Mouse (Mus musculus): Measurements from ENCODE around the gene Nceh1. TPM values are rescaled to one million over a fixed set of nuclear protein-coding genes. Genes with fewer than 3 reads are reported as not detected.
A peak's percentile ranks its signal among the peaks of the same experiment; 100 is the strongest.

Nceh1 gene
- polyA plus RNA-seq, 1 experiment from 2014 or later, result 4.9 TPM

DNA sequence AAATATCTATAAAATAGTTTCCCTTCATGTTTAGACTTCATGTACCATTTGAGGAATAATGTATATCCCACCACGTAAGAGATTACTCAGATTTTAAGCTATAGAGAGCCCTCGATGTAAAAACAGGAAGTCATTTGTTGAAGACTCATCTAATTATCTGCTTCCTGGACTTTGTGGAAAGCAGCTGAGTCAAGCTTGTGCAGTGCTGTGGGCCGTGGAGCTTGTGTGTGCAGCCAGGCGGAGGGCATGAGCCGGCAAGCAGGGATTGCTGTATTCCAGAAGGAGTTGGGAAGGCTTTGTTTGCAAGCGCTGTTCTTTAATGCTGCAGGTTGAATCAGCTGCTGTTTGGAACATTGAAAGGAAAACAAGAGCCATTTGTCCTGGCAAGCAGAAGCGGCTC is 27.5 kb downstream of the Nceh1 start:
- DNase-seq (ENCODE audit: low spot score), result peak; percentile 11
- no peaks in the 10 kb centered on the region for H3K9me3 ChIP-seq (replicated peaks; ENCODE audit: control insufficient read depth, low read length)
- H3K36me3 ChIP-seq (ENCODE audit: control insufficient read depth, insufficient read depth, low read length), result no peaks in the 10 kb centered on the region
- no peak overlapping the region for H3K27ac ChIP-seq (ENCODE audit: low read depth, low read length)
- H3K4me1 ChIP-seq (ENCODE audit: control insufficient read depth, insufficient read depth, low read length), result no peaks in the 10 kb centered on the region
- no peak overlapping the region for H3K9ac ChIP-seq (ENCODE audit: low read length)
- H3K27me3 ChIP-seq (replicated peaks; ENCODE audit: control insufficient read depth, insufficient read depth, low read length), result no peaks in the 10 kb centered on the region
- no peak overlapping the region for H3K4me3 ChIP-seq (ENCODE audit: low read depth, low read length)
- no peak overlapping the region for H3K4me2 ChIP-seq (ENCODE audit: low read length)
- no peak for ATAC-seq
- 37% methylated on average over 7 of the region's 7 CpGs for WGBS

DNA sequence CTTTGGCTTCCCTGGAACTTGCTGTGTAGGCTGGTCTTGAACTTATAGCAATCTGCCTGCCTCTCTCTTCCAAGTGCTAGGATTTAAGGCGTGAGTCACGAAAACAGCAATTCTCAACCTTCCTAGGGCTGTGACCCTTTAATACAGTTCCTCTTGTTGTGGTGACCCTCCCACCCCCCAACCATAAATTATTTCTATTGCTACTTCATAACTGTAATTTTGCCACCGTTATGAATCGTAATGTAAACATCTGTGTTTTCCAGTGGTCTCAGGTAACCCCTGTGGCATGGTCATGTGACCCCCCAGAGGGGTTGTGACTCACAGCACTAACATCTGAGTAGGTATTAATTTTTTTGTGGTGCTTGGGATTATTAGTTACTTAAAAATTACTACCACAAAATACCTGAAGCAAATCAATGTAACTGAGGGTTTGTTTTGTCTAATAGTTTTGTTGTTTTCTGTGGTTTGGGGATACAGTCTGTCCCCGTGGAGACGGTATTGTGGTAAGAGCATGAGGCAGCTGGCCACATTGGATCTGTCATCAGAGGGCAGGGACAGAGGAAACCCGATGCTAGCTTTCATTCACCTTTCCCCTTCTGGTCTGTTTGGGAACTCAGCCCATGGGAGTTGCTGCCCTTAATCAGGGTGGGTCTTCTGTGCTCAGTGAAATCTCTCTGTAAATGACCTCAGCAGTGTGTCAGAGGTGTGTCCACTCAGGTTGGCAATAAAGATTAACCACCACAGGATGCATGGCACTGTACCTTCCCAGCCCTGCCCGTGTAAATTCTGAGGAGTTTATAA is 31.5 kb downstream of the Nceh1 start:
- Histone ChIP-seq H3K9me3 (replicated peaks; ENCODE audit: control insufficient read depth, low read length) (no peaks in the 10 kb centered on the region), H3K4me3 (ENCODE audit: low read depth, low read length) (no peak overlapping the region), H3K4me2 (ENCODE audit: low read length) (no peak overlapping the region), H3K4me1 (ENCODE audit: control insufficient read depth, insufficient read depth, low read length) (no peaks in the 10 kb centered on the region), H3K27me3 (replicated peaks; ENCODE audit: control insufficient read depth, insufficient read depth, low read length) (no peaks in the 10 kb centered on the region), H3K36me3 (ENCODE audit: control insufficient read depth, insufficient read depth, low read length) (no peaks in the 10 kb centered on the region), H3K27ac (ENCODE audit: low read depth, low read length) (no peak overlapping the region), H3K9ac (ENCODE audit: low read length) (no peak overlapping the region)
- DNase-seq (ENCODE audit: low spot score), result no peak
- ATAC-seq, result no peak
- WGBS, result 93% methylated on average over 8 of the region's 8 CpGs

DNA sequence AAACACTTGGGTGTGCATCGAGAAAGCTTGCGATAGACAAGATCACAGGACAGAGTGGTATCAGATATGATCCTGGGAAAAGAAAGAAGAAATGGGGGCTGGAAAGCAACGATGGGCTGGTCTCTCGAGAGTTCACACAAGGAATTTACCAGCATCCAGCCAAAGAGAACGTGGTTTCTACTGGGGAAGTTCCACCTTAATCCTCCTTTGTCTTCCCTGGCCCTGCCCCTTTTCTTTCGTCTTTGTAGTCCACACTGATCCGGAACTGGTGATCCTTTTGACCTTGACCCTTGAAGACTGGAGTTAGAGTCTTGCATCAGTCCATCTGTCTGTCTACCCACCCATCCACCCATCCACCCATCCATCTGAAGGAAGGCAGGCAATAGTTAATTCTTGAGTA is 34.6 kb downstream of the Nceh1 start:
- Histone ChIP-seq H3K27me3 (replicated peaks; ENCODE audit: control insufficient read depth, insufficient read depth, low read length) (no peaks in the 10 kb centered on the region), H3K36me3 (ENCODE audit: control insufficient read depth, insufficient read depth, low read length) (no peaks in the 10 kb centered on the region), H3K9ac (ENCODE audit: low read length) (no peak overlapping the region), H3K27ac (ENCODE audit: low read depth, low read length) (no peak overlapping the region), H3K4me2 (ENCODE audit: low read length) (no peak overlapping the region), H3K4me1 (ENCODE audit: control insufficient read depth, insufficient read depth, low read length) (no peaks in the 10 kb centered on the region), H3K4me3 (ENCODE audit: low read depth, low read length) (no peak overlapping the region), H3K9me3 (replicated peaks; ENCODE audit: control insufficient read depth, low read length) (no peaks in the 10 kb centered on the region)
- ATAC-seq, result no peak
- 82% methylated on average over 7 of the region's 7 CpGs for WGBS
- no peak for DNase-seq (ENCODE audit: low spot score)

DNA sequence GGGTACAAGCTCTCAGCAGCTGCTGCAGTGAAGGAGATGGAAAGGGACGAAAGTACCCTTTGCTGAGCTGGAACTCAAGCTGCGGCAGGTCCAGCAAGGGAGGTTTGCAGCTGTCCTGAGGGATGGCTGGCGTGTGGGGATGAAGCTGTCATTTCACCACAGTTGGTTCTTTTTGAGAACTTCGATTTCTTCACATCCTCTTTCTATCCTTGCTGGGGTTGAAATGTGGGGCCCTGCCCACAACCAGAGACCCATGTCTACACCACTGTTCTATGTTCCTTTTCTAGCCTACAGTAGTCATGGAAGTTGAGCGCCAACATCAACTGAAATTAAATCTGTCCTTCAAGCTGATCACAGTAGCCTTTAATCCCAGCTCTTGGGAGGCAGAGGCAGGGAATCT is 35.8 kb downstream of the Nceh1 start:
- Histone ChIP-seq H3K27ac (ENCODE audit: low read depth, low read length) (no peak overlapping the region), H3K27me3 (replicated peaks; ENCODE audit: control insufficient read depth, insufficient read depth, low read length) (no peaks in the 10 kb centered on the region), H3K9me3 (replicated peaks; ENCODE audit: control insufficient read depth, low read length) (no peaks in the 10 kb centered on the region), H3K36me3 (ENCODE audit: control insufficient read depth, insufficient read depth, low read length) (no peaks in the 10 kb centered on the region), H3K4me3 (ENCODE audit: low read depth, low read length) (no peak overlapping the region), H3K4me2 (ENCODE audit: low read length) (no peak overlapping the region), H3K9ac (ENCODE audit: low read length) (no peak overlapping the region), H3K4me1 (ENCODE audit: control insufficient read depth, insufficient read depth, low read length) (no peaks in the 10 kb centered on the region)
- DNase-seq (ENCODE audit: low spot score), result no peak
- WGBS, result 89% methylated on average over 5 of the region's 5 CpGs
- ATAC-seq, result no peak

DNA sequence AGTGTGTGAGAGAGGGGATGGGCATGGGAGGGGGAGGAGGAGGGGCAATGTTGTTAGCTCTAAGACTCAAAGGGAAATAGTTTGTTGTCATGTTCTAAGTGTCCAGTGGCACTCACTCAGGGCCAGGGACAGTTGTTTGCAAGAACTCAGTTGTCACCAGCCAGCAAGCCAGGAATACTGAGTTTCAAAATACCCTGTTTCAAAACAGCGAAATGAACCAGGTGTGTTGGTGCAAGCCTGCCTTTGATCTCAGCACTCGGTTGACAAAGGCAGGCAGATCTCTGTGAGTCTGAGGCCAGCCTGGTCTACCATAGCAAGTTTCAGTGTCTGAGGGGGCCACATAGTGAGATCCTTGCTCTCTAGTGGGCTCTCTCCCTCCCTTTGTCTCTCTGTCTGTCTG is 39.3 kb downstream of the Nceh1 start:
- 72% methylated on average over 2 of the region's 2 CpGs for WGBS
- DNase-seq (ENCODE audit: low spot score) (no peak), ATAC-seq (no peak)
- H3K9ac ChIP-seq (ENCODE audit: low read length), result no peak overlapping the region
- H3K27ac ChIP-seq (ENCODE audit: low read depth, low read length), result no peak overlapping the region
- no peaks in the 10 kb centered on the region for H3K36me3 ChIP-seq (ENCODE audit: control insufficient read depth, insufficient read depth, low read length)
- H3K9me3 ChIP-seq (replicated peaks; ENCODE audit: control insufficient read depth, low read length), result no peaks in the 10 kb centered on the region
- H3K4me3 ChIP-seq (ENCODE audit: low read depth, low read length), result no peak overlapping the region
- H3K4me1 ChIP-seq (ENCODE audit: control insufficient read depth, insufficient read depth, low read length), result no peaks in the 10 kb centered on the region
- H3K27me3 ChIP-seq (replicated peaks; ENCODE audit: control insufficient read depth, insufficient read depth, low read length), result no peaks in the 10 kb centered on the region
- H3K4me2 ChIP-seq (ENCODE audit: low read length), result no peak overlapping the region

DNA sequence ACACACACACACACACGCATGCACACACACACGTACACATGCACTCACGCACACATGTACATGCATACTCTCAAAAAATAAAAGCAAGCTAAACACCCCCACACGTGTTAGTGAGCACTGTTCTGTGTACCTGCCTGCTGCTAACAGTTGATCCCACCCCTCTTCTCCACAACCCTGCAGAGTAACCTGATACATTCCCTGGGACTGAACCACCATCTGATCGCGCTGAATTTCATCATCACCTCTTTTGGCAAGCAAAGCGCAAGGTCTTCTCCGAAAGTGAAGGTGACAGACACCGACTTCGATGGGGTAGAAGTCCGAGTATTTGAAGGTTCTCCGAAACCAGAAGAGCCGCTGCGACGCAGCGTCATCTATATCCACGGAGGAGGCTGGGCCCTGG is 39.7 kb downstream of the Nceh1 start:
- Histone ChIP-seq H3K9ac (ENCODE audit: low read length) (no peak overlapping the region), H3K36me3 (ENCODE audit: control insufficient read depth, insufficient read depth, low read length) (no peaks in the 10 kb centered on the region), H3K27me3 (replicated peaks; ENCODE audit: control insufficient read depth, insufficient read depth, low read length) (no peaks in the 10 kb centered on the region), H3K4me3 (ENCODE audit: low read depth, low read length) (no peak overlapping the region), H3K4me2 (ENCODE audit: low read length) (no peak overlapping the region), H3K27ac (ENCODE audit: low read depth, low read length) (no peak overlapping the region), H3K4me1 (ENCODE audit: control insufficient read depth, insufficient read depth, low read length) (no peaks in the 10 kb centered on the region), H3K9me3 (replicated peaks; ENCODE audit: control insufficient read depth, low read length) (no peaks in the 10 kb centered on the region)
- DNase-seq (ENCODE audit: low spot score) (no peak), ATAC-seq (no peak)
- 86% methylated on average over 17 of the region's 17 CpGs for WGBS

DNA sequence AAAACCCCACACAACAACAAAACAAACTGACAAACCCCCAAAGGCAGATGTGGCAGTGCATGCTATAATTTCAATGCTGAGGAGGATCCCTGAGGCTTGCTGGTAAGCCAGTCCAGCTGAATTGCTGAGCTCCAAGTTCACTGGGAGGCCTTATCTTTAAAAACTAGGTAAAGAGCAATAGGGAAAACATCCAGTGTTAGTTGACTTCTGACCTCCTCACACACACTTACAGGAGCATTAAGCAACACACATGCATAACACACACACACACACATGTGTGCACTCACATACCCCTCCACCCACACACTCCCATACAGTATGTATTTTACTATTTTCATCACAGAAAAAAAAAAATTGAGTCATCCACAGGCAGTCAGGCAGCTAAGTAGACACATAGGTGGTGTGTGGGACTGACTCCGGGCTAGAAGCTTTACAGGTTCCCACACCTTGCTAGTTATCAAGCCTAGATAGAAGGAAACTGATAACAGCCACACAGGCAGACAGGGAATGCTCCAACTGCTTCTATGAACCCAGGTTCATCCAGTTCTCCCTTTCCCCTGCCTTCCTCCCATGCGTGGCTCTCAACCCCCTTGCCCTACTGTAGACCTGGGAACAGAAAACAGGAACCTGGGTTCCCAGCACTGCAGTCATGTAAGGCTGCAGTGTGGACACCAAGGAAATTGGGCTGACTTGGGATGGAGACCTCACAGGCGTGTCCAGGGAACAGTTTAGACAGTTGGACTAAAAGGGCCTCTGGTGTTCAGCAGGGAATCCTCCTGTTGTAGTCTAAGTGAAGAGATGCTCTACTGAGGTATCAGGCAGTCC is 45.1 kb downstream of the Nceh1 start:
- H3K27ac ChIP-seq (ENCODE audit: low read depth, low read length), result no peak overlapping the region
- WGBS, result 74% methylated on average over 3 of the region's 3 CpGs

DNA sequence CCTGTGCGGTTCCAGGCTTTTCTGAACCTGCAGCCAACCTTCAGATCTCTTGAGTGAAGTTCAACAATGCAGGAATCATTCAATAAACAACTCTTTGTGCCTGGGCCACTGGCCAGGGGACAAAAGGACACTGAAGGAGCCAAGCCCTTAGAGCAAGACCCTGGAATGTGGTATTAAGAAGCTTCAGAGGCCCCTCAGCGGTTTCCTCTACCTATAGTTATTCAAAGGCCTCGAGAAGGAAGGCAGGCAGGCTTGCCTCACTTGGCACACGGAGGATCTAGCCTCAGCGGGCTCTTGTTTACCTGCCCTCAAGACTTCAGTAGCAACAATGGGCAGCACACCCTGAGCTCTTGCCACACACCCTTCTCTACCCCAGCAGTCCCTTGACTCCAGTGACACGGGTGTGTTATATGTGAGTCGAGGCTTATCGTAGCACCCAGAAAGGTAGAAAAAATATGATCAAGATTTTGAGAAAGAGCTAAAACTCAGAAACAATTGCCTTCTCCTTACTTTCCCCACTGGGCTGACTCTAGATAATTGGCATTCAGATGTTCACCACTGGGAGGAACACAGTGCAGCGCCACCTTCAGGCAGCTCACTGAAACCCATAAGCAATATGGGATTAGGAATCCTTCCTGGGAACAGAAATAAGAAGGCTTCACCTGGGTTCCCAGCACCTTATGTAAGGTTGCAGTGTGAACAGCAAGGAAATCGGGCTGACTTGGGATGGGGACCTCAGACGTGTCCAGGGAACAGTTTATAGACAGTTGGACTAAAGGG is 46.0 kb downstream of the Nceh1 start:
- DNase-seq (ENCODE audit: low spot score) (no peak), ATAC-seq (no peak)
- H3K4me1 ChIP-seq (ENCODE audit: control insufficient read depth, insufficient read depth, low read length), result no peaks in the 10 kb centered on the region
- no peak overlapping the region for H3K4me2 ChIP-seq (ENCODE audit: low read length)
- 70% methylated on average over 11 of the region's 11 CpGs for WGBS
- H3K4me3 ChIP-seq (ENCODE audit: low read depth, low read length), result no peak overlapping the region
- no peaks in the 10 kb centered on the region for H3K27me3 ChIP-seq (replicated peaks; ENCODE audit: control insufficient read depth, insufficient read depth, low read length)
- H3K27ac ChIP-seq (ENCODE audit: low read depth, low read length), result no peak overlapping the region
- H3K9me3 ChIP-seq (replicated peaks; ENCODE audit: control insufficient read depth, low read length), result no peaks in the 10 kb centered on the region
- H3K36me3 ChIP-seq (ENCODE audit: control insufficient read depth, insufficient read depth, low read length), result no peaks in the 10 kb centered on the region
- no peak overlapping the region for H3K9ac ChIP-seq (ENCODE audit: low read length)

More for the DNA sequence above, 45.1 kb downstream of the Nceh1 start:
- no peak overlapping the region for H3K9ac ChIP-seq (ENCODE audit: low read length)
- H3K4me2 ChIP-seq (ENCODE audit: low read length), result no peak overlapping the region
- ATAC-seq (no peak), DNase-seq (ENCODE audit: low spot score) (no peak)
- no peaks in the 10 kb centered on the region for H3K4me1 ChIP-seq (ENCODE audit: control insufficient read depth, insufficient read depth, low read length)
- H3K36me3 ChIP-seq (ENCODE audit: control insufficient read depth, insufficient read depth, low read length), result no peaks in the 10 kb centered on the region
- H3K27me3 ChIP-seq (replicated peaks; ENCODE audit: control insufficient read depth, insufficient read depth, low read length), result no peaks in the 10 kb centered on the region
- H3K9me3 ChIP-seq (replicated peaks; ENCODE audit: control insufficient read depth, low read length), result no peaks in the 10 kb centered on the region
- no peak overlapping the region for H3K4me3 ChIP-seq (ENCODE audit: low read depth, low read length)

Data from forebrain, embryonic 14.5 days (tissue).